In the genomic region with DNA sequence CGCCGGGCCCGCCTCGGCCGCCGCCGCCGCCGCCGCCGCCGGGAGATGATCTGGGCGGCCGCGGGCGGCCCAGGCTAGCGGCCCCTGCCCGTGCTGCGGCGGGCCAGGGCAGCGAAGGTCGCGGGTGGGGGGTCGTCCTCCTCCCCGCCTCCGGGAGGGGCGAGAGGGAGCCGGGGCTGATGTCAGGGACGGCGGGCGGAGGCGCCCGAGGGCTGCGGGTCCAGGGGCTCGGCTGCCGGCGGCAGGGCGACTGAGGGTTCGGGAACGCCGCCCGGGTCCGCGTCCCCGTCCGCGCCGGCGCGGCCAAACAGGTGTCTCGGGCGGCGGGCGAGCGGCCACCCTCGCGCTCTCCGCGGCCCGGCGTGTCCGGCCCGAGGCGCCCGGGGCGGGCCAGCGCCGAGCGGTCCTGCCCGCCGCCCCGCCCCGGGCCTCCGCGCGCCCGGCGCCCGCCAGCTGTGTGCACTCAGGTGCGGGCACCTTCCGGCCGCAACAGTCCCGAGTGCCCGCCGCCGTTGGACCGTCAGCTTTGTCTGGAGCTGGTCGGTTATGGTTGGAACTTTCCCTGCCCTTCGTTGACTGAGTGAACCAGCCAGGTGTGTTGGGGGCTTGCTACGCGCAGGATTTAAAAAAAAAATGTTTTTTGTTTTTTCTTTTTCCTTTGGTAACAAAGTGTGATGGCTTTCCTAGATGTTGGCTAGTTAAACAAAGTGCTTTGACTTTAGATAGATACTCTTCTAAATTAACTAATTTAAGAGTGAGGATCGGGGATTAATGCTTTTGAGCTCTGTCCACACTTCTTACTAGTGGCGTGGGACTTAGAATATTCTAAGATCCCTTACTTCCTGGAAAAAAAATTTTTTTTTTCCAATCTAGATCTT, we compare ENCODE assay signal across 8 mouse cellular contexts. TPM values are rescaled to one million over a fixed set of nuclear protein-coding genes. Genes with fewer than 3 reads are reported as not detected.
DNase-seq lines count a peak whose midpoint lies in the region; ATAC-seq lines count a peak whose summit lies in the region.

C1galt1 (plus strand) TSS at position 41 of the 878 bp plus-strand sequence.

- H3K4me1 ChIP-seq in forebrain, embryonic 13.5 days, result peaks cover 19% of the 10 kb centered on the region
- H3K4me1 ChIP-seq in hindbrain, embryonic 13.5 days (replicated peaks), result peaks cover 24% of the 10 kb centered on the region
- H3K4me1 ChIP-seq in stomach, embryonic 16.5 days (ENCODE audit: control insufficient read depth, insufficient read depth, low read length), result peaks cover 17% of the 10 kb centered on the region

- peak within 1 kb of the TSS; percentile 85 for H3K9ac ChIP-seq in forebrain, embryonic 13.5 days
- peak within 1 kb of the TSS; percentile 88 for H3K9ac ChIP-seq in hindbrain, embryonic 13.5 days
- H3K9ac ChIP-seq in stomach, embryonic 16.5 days (ENCODE audit: low read length), result peak within 1 kb of the TSS; percentile 96

- peak; percentile 78 for ATAC-seq in forebrain, embryonic 13.5 days
- peak; percentile 84 for ATAC-seq in hindbrain, embryonic 13.5 days (ENCODE audit: low FRiP score)
- ATAC-seq in stomach, embryonic 16.5 days (ENCODE audit: insufficient read depth, low FRiP score), result peak; percentile 76

- H3K36me3 ChIP-seq in forebrain, embryonic 13.5 days (ENCODE audit: poor library complexity, severe bottlenecking), result no peaks in the 10 kb centered on the region
- H3K36me3 ChIP-seq in hindbrain, embryonic 13.5 days, result no peaks in the 10 kb centered on the region
- no peaks in the 10 kb centered on the region for H3K36me3 ChIP-seq in stomach, embryonic 16.5 days (ENCODE audit: control insufficient read depth, insufficient read depth, low read length)

- peak within 1 kb of the TSS; percentile 88 for H3K27ac ChIP-seq in forebrain, embryonic 13.5 days
- H3K27ac ChIP-seq in hindbrain, embryonic 13.5 days, result peak within 1 kb of the TSS; percentile 95
- peak within 1 kb of the TSS; percentile 97 for H3K27ac ChIP-seq in stomach, embryonic 16.5 days (ENCODE audit: low read length)

- no peaks in the 10 kb centered on the region for H3K27me3 ChIP-seq in forebrain, embryonic 13.5 days
- no peaks in the 10 kb centered on the region for H3K27me3 ChIP-seq in hindbrain, embryonic 13.5 days
- no peaks in the 10 kb centered on the region for H3K27me3 ChIP-seq in stomach, embryonic 16.5 days (ENCODE audit: control insufficient read depth, insufficient read depth, low read length)

- under 1% methylated on average over 26 of the region's 93 CpGs for WGBS in forebrain, embryonic 13.5 days
- under 1% methylated on average over 24 of the region's 93 CpGs for WGBS in hindbrain, embryonic 13.5 days
- under 1% methylated on average over 68 of the region's 93 CpGs for WGBS in stomach, embryonic 16.5 days

- H3K4me3 ChIP-seq in forebrain, embryonic 13.5 days, result peak within 1 kb of the TSS; percentile 76
- H3K4me3 ChIP-seq in hindbrain, embryonic 13.5 days, result peak within 1 kb of the TSS; percentile 75
- peak within 1 kb of the TSS; percentile 89 for H3K4me3 ChIP-seq in stomach, embryonic 16.5 days (replicated peaks; ENCODE audit: low read length)

- peak; percentile 34 for DNase-seq in cerebellum, adult 9-10 months
- no peak for DNase-seq in cerebellum, adult 9-11 months
- peak; percentile 64 to 84 for DNase-seq in adrenal gland, adult (ENCODE audit: inconsistent age in 2 of 2, low spot score in 1 of 2)
- no peak for DNase-seq in left cerebral cortex, postnatal 4 days
- peak; percentile 28 for DNase-seq in mesoderm, embryonic 11.5 days (ENCODE audit: low read depth, low spot score)

- no peaks in the 10 kb centered on the region for H3K9me3 ChIP-seq in forebrain, embryonic 13.5 days (replicated peaks)
- no peaks in the 10 kb centered on the region for H3K9me3 ChIP-seq in hindbrain, embryonic 13.5 days
- no peaks in the 10 kb centered on the region for H3K9me3 ChIP-seq in stomach, embryonic 16.5 days (replicated peaks; ENCODE audit: control insufficient read depth, low read length)

- intact Hi-C loops in left cerebral cortex, postnatal 4 days (cut with DNase I), result loop anchor here (10.0 kb wide), 1 partner anchor 340 kb away; no protein-coding TSS in a partner anchor

- H3K4me2 ChIP-seq in forebrain, embryonic 13.5 days, result peak within 1 kb of the TSS; percentile 74
- H3K4me2 ChIP-seq in hindbrain, embryonic 13.5 days, result peak within 1 kb of the TSS; percentile 68
- H3K4me2 ChIP-seq in stomach, embryonic 16.5 days (ENCODE audit: low read depth, low read length), result peak within 1 kb of the TSS; percentile 56

RNA-seq across cellular contexts. Expression of gene C1galt1, which starts in this region (rescaled TPM):
- polyA plus RNA-seq in forebrain, embryonic 13.5 days (2015; fragmentation: Nextera tagmentation; extraction: Ambion mirVana), result 1.5 and 1.6 TPM in 2 replicates
- 1.5 and 1.7 TPM in 2 replicates for polyA plus RNA-seq in hindbrain, embryonic 13.5 days (2015; fragmentation: Nextera tagmentation; extraction: Ambion mirVana)
- 10 to 100 TPM; 16.4 to 17.2 TPM for total RNA-seq in left cerebral cortex, postnatal 4 days (2021)
- 7.7 and 9.3 TPM in 2 replicates for polyA plus RNA-seq in stomach, embryonic 16.5 days (2015; fragmentation: Nextera tagmentation; extraction: Ambion mirVana)

Comparison
In these comparisons a context has a peak if more than half of its experiments do, and no peak if none do; other contexts are left out.
1. DNase-seq: peak in cerebellum, adult 9-10 months (single experiment), adrenal gland, adult (2 of 2) and mesoderm, embryonic 11.5 days (single experiment); none in cerebellum, adult 9-11 months (single experiment) and left cerebral cortex, postnatal 4 days (single experiment).
2. Peak in every context shown above with its lines, with median percentiles within 50 percentile points of each other: ATAC-seq, H3K27ac ChIP-seq, H3K4me2 ChIP-seq, H3K4me3 ChIP-seq and H3K9ac ChIP-seq.